Mouse (Mus musculus): ENCODE data around the gene Nfe2l2. TPM values are rescaled to one million over a fixed set of nuclear protein-coding genes. Genes with fewer than 3 reads are reported as not detected.

Nfe2l2 gene
- polyA plus RNA-seq, 1 experiment from 2014 or later = 16.4 TPM

DNA sequence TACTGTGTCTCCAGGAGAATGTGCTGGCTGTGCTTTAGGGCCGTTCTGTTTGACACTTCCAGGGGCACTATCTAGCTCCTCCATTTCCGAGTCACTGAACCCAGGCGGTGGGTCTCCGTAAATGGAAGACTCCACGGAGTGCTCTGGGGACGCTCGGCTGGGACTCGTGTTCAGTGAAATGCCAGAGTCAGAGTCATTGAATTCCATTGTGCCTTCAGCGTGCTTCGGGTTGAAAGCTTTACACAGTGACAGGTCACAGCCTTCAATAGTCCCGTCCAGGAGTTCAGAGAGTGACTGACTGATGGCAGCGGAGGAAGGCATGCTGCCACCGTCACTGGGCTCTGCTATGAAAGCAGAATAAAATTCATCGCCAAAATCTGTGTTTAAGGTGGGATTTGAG, 27.9 kb downstream of the Nfe2l2 start:
- 67% methylated on average over 14 of the region's 14 CpGs for WGBS
- no peaks in the 10 kb centered on the region for H3K9me3 ChIP-seq
- H3K4me1 ChIP-seq (replicated peaks) = no peaks in the 10 kb centered on the region

DNA sequence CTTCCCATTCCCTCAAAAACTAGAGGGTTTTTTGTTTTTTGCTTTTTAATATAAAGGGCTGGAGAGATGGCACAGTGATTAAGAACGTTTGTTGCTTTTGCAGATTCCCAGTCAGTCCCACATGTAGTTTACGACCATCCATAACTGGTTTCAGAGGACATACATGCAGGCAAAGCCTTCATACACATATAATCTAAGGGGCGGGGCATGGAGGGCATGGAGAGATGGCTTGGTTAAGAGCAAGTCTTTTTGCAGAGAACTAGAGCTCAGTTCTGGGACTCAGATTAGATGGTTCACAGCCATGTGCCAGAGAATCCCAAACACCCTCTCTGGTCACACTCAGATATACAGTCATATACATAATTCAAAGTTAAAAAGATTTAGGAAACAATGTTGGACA, 31.9 kb downstream of the Nfe2l2 start:
- no peak for ATAC-seq (ENCODE audit: low read depth)
- no peaks in the 10 kb centered on the region for H3K4me1 ChIP-seq (replicated peaks)
- H3K27ac ChIP-seq (replicated peaks) = no peak overlapping the region
- no peaks in the 10 kb centered on the region for H3K27me3 ChIP-seq
- no peak overlapping the region for H3K9ac ChIP-seq
- WGBS = 79% methylated on average over 3 of the region's 3 CpGs
- H3K9me3 ChIP-seq = no peaks in the 10 kb centered on the region
- H3K4me3 ChIP-seq = no peak overlapping the region
- H3K36me3 ChIP-seq = 0 out of 2 replicates have a peak, but pooled peaks cover 8% of the 10 kb centered on the region
- no peak overlapping the region for H3K4me2 ChIP-seq

More for the DNA sequence above, 27.9 kb downstream of the Nfe2l2 start:
- Histone ChIP-seq H3K36me3 (0 out of 2 replicates have a peak, but pooled peaks cover 5% of the 10 kb centered on the region), H3K27me3 (no peaks in the 10 kb centered on the region), H3K27ac (replicated peaks) (no peak overlapping the region), H3K4me2 (no peak overlapping the region), H3K9ac (no peak overlapping the region), H3K4me3 (no peak overlapping the region)
- no peak for ATAC-seq (ENCODE audit: low read depth)

DNA sequence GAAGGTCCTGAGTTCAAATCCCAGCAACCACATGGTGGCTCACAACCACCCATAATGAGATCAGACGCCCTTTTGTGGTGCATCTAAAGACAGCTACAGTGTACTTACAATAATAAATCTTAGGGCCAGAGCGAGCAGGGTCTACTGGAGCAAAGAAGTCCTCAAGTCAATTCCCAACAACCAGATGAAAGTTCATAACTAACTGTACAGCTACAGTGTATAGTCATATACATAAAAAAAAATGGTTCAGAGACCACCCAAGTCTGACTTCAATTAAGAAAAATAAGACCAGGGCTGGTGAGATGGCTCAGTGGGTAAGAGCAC, 33.1 kb downstream of the Nfe2l2 start:
- Histone ChIP-seq H3K36me3 (0 out of 2 replicates have a peak, but pooled peaks cover 5% of the 10 kb centered on the region), H3K4me1 (replicated peaks) (no peaks in the 10 kb centered on the region), H3K9me3 (no peaks in the 10 kb centered on the region), H3K27ac (replicated peaks) (no peak overlapping the region), H3K4me3 (no peak overlapping the region), H3K9ac (no peak overlapping the region), H3K4me2 (no peak overlapping the region), H3K27me3 (no peaks in the 10 kb centered on the region)
- ATAC-seq (ENCODE audit: low read depth) = no peak
- 82% methylated on average over 2 of the region's 2 CpGs for WGBS

DNA sequence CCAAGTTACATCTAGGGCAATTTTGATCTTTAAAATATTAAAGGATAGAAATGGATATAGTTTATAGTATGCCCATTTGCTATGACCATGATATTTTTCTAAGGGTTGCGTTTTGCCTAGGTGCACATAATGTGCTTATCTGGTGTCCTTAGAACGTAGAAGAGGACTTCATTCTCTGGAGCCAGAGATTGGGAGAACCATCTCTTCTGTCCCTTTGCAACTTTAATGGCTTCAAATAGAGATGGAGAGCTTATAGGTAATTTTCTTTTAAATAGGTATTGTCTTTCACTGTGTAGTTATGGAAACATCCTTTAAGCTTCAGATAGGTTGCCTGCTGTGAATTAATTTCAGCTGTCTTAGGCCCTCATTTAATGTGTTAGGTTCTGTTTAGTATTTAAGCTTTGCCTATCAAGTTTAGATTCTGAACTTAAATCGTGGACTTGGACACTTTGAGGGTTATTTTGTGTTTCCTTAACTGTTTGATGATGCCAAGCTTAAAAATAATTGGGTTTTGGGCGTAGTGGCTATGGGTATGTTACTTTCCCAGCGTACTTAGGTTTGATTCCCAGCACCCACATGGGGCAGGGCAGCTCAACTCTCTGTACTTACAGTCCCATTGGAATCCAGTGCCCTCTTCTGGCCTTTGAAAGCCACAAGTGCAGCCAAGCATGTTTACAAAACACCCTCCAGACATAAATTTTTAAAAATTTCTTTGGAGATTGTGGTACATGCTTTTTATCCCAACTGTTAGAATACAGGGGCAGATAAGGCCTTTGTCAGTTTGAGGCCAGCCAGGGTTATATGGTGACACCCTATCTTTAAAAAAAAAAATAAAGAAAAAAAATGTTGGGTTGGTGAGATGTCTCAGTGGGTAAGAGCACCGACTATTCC, 33.8 kb downstream of the Nfe2l2 start:
- Histone ChIP-seq H3K4me2 (no peak overlapping the region), H3K27ac (replicated peaks) (no peak overlapping the region), H3K4me3 (no peak overlapping the region), H3K36me3 (0 out of 2 replicates have a peak, but pooled peaks cover 5% of the 10 kb centered on the region), H3K27me3 (no peaks in the 10 kb centered on the region), H3K4me1 (replicated peaks) (no peaks in the 10 kb centered on the region), H3K9me3 (no peaks in the 10 kb centered on the region), H3K9ac (no peak overlapping the region)
- ATAC-seq (ENCODE audit: low read depth) = no peak
- WGBS = 81% methylated on average over 6 of the region's 6 CpGs

DNA sequence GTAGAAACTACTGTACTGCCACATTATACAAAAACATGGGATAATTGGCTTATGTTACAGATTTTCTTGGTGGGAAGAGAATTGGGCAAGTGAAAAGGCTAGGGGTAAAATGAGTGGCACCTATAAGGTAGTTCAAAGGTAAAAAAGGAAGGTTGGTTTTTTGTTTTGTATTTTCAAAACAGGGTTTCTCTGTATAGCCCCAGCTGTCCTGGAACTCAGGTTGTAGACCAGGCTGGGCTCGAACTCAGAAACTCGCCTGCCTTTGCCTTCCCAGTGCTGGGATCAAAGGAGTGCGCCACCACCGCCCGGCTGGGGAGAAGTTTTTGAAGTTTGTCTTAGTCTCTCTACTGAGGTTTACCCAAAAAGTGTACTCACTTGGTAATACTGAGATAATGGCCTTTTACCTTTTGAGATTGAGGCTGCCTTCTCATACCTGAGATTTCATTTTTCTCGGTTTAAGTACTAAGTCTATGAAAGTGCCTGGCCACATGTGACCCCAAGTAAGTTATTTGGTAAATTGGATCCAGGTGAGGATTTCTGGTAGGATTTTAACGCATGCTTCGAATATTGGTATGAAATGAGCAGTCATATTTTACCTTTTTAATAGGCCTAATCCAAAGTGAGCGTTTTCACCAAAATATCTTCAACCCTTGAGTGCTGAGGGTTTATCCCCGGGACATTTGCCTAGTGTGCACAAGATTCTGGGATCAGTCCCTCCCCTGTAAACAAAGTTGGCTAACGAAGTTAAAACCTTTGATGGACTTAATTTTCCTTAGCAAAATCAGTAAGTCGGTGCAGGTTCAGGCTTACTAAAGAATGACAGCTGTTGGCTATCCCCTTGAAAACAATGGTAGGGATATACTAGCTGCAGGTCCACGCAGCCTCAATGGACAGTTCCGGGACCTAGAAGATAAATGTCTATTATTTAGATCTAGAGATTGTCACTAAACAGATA, 34.7 kb downstream of the Nfe2l2 start:
- no peaks in the 10 kb centered on the region for H3K27me3 ChIP-seq
- WGBS = 43% methylated on average over 14 of the region's 14 CpGs
- H3K36me3 ChIP-seq = peaks cover 10% of the 10 kb centered on the region
- no peaks in the 10 kb centered on the region for H3K4me1 ChIP-seq (replicated peaks)
- no peak overlapping the region for H3K4me3 ChIP-seq
- no peaks in the 10 kb centered on the region for H3K9me3 ChIP-seq
- no peak overlapping the region for H3K4me2 ChIP-seq
- no peak overlapping the region for H3K27ac ChIP-seq (replicated peaks)
- no peak for ATAC-seq (ENCODE audit: low read depth)
- no peak overlapping the region for H3K9ac ChIP-seq

DNA sequence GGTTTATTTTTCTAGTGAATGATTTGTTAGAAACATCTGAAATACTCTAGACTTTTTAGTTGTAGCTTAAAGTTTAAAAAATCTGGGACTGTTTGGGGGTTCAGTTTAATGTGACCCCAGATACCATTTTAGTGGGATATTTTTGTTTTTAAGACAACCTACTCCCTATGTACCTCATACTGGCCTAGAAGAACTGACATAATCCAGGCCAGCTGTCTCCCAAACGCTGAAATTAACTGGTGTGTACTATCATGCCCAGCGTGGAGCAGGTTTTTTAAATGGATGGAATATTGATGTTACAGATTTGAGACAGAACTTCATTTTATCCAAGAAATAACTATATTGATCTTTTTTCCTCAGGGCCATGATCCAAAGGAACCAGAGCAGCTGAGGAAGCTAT, 43.3 kb downstream of the Nfe2l2 start:
- Histone ChIP-seq H3K36me3 (peaks cover 30% of the 10 kb centered on the region), H3K9ac (peak overlapping the region; percentile 98), H3K27ac (replicated peaks) (no peak overlapping the region), H3K27me3 (no peaks in the 10 kb centered on the region), H3K9me3 (no peaks in the 10 kb centered on the region), H3K4me3 (peak overlapping the region; percentile 90), H3K4me1 (replicated peaks) (peaks cover 27% of the 10 kb centered on the region), H3K4me2 (peak overlapping the region; percentile 95)
- no peak for ATAC-seq (ENCODE audit: low read depth)
- WGBS = 45% methylated on average over 2 of the region's 2 CpGs

DNA sequence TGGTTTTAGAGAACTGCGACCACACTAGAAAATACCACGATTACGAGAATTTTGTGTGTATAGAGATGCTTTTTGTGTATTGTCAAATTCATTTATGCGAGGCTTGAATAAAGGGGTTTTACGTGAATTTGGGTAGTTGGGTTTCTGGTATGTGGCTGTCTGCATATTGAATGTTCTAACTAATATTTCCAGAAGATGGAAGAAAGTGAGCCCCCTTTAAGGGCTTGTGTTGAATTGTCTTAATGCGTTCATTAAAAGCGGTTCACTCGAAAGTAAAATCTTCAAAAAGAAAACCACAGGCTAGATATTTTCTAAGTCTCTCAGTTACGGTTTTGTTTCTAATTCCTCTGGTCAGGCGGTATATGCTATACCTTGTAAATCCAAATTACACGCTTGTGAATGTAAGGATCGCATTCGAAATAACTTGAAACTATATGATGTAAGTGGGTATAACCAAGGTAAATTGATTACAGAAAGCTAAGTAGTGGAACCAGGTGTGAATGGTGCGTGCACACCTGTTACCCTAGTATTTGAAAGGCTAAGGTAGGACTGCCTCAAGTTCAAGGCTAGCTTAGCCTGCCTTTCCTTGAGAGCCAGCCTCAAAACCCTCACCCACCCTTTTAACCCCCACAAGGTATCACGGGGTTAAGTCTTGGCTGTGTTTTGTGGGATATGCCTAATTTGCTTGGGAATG, 44.0 kb downstream of the Nfe2l2 start:
- no peaks in the 10 kb centered on the region for H3K9me3 ChIP-seq
- 4% methylated on average over 15 of the region's 15 CpGs for WGBS
- ATAC-seq (ENCODE audit: low read depth) = no peak
- peak overlapping the region; percentile 100 for H3K27ac ChIP-seq (replicated peaks)
- peak overlapping the region; percentile 98 for H3K9ac ChIP-seq
- H3K4me2 ChIP-seq = peak overlapping the region; percentile 95
- peaks cover 30% of the 10 kb centered on the region for H3K36me3 ChIP-seq
- peak overlapping the region; percentile 90 for H3K4me3 ChIP-seq
- no peaks in the 10 kb centered on the region for H3K27me3 ChIP-seq
- peaks cover 27% of the 10 kb centered on the region for H3K4me1 ChIP-seq (replicated peaks)

DNA sequence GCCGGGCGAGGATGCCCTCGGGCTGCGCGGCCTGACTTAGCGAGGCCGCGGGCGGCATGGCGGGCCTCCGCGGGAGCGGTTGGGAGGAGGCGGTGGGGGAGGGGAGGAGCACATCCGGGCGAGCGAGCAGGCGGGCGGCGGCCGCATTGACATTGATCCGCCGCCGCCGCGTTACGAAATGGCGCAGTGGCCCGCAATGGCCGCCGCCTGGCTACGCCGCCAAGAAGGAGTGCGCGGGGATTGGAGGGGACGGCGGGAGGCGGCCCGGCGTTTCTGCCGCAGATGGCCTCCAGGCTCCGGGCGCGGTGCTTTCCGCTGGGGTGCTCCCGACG, 44.8 kb downstream of the Nfe2l2 start:
- H3K4me3 ChIP-seq = peak overlapping the region; percentile 90
- H3K9ac ChIP-seq = peak overlapping the region; percentile 98
- H3K27me3 ChIP-seq = no peaks in the 10 kb centered on the region
- peaks cover 27% of the 10 kb centered on the region for H3K4me1 ChIP-seq (replicated peaks)
- no peaks in the 10 kb centered on the region for H3K9me3 ChIP-seq
- H3K36me3 ChIP-seq = peaks cover 23% of the 10 kb centered on the region
- peak overlapping the region; percentile 100 for H3K27ac ChIP-seq (replicated peaks)
- WGBS = 0% methylated on average over 35 of the region's 47 CpGs
- peak overlapping the region; percentile 95 for H3K4me2 ChIP-seq
- peak; percentile 77 for ATAC-seq (ENCODE audit: low read depth)

DNA sequence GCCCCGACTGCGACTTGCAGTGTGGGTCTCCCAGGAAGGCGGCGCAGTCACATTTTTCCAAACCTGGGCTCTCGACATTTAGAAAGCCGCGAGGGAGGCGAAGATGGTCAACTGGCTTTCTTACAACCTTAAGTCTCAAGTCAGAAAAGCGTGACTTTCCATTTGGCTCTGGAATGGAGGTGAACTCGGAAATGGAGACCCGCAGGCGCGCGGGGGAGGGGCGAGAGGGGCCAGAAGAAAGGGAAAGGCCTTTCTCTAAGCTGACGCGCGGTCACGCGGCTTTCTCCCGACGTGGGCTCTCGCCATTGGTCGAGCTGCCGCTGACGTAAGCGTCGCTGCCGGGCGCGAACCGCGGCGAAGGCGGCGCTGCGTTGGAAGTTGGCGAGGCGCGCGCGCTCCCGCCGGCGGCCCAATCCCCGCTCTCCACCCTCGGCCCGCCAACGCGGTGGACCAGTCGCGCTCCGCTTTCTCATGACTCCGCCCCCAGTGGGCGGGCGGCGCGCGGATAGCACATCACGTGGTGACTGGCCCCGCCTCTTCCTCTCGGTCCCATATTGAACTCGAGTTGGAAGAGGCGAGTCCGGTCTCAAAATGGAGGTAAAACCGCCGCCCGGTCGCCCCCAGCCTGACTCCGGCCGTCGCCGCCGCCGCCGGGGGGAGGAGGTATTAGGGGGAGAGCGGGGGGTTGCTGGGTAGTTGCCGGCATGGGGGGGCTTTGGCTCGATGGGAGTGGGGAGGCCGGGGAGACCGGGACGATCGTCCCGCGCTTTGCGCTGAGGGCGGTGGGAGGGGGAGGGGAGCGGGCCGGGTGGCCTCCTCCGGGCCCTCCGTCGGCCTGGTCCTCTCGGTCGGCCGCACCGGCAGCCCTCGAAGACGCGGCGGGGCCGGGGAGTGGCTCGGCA, 45.5 kb downstream of the Nfe2l2 start, which contains the start of gene Hnrnpa3:
Hnrnpa3 (plus strand) TSS at position 535 of the 902 bp plus-strand sequence.
- ATAC-seq (ENCODE audit: low read depth) = peak; percentile 96
- WGBS = under 1% methylated on average over 95 of the region's 102 CpGs
- no peaks in the 10 kb centered on the region for H3K27me3 ChIP-seq
- H3K9me3 ChIP-seq = no peaks in the 10 kb centered on the region
- H3K9ac ChIP-seq = peak within 1 kb of the TSS; percentile 98
- peak within 1 kb of the TSS; percentile 100 for H3K27ac ChIP-seq (replicated peaks)
- H3K4me1 ChIP-seq (replicated peaks) = peaks cover 27% of the 10 kb centered on the region
- H3K36me3 ChIP-seq = peaks cover 17% of the 10 kb centered on the region
- peak within 1 kb of the TSS; percentile 90 for H3K4me3 ChIP-seq
- H3K4me2 ChIP-seq = peak within 1 kb of the TSS; percentile 95

DNA sequence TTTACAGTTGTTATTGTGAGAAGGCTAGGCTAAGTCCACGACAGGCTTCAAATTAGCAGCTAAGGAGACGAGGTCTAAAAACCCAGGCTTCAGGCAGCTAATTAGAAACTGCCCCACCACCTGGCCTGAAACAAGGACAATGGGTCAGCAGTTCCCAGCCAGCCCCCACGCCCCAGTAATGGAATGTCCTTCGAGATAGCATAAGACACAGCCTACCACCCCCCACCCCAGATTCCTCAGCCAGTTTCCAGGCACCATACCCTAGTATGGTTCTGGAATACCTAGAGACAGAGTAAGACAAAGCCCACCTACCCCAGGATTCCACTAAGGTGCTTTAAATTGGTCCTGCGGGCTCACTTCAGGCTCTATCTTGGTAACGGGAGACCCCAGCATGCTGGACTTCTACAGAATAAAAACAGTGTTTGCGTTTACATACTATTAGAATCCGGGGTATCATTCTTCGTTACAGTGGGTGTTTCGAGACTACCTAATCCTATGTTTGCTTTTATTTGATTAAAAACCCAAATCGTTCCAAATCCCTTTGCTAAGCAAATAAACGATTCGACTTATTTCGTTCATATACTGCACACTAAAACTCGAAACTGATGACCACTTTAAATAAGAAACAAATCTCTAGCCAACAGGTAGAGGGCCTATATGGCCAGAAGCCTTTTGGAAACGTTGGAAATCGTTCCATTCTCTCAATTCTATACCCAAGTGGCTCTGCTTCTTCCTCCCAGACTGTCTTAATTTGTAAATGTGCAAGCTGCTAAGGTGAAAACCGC, 46.3 kb downstream of the Nfe2l2 start:
- 3% methylated on average over 18 of the region's 18 CpGs for WGBS
- Histone ChIP-seq H3K4me3 (peak overlapping the region; percentile 90), H3K27me3 (no peaks in the 10 kb centered on the region), H3K27ac (replicated peaks) (peak overlapping the region; percentile 100), H3K9ac (peak overlapping the region; percentile 93), H3K36me3 (peaks cover 8% of the 10 kb centered on the region), H3K4me1 (replicated peaks) (peaks cover 27% of the 10 kb centered on the region), H3K4me2 (peak overlapping the region; percentile 64), H3K9me3 (no peaks in the 10 kb centered on the region)
- no peak for ATAC-seq (ENCODE audit: low read depth)

Measured in neural tube, embryonic 13.5 days (tissue).